Mouse (Mus musculus): ENCODE results near the gene Olfr1033. TPM values are rescaled to one million over a fixed set of nuclear protein-coding genes. Genes with fewer than 3 reads are reported as not detected.
"Not testable (repeated sequence)": the region's sequence is repeated elsewhere in the genome, so short reads cannot be mapped to it uniquely, and the experiment has no call there.

Gene Olfr1033
- polyA plus RNA-seq, 1 experiment from 2014 or later = 3.9 TPM

DNA sequence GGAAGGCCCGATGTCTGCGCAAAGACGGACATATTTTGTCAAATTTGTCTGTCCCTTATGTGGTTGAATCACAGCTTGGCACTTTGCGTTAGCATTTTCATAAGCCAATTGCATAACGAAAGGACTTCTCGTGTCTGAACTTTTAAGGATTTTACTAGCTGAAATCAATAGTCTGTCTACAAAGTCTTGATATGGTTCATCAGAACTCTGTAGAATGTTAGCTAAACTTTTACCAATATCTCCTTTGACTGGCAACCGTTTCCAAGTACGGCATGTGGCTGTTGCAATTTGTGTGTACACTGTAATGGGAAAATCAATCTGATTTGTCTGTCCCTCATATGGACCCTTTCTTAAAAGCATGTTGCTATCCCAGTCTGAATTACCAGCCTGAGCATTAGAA is 49.8 kb downstream of the Olfr1033 start:
- Histone ChIP-seq H3K9ac (ENCODE audit: low read length) (no peak overlapping the region), H3K27ac (ENCODE audit: low read length) (no peak overlapping the region), H3K27me3 (ENCODE audit: control insufficient read depth, insufficient read depth, low read depth, low read length) (no peaks in the 10 kb centered on the region), H3K9me3 (ENCODE audit: control insufficient read depth, low read length) (no peaks in the 10 kb centered on the region; the same call in 1 of the 2 replicates), H3K4me3 (ENCODE audit: low read length) (no peak overlapping the region), H3K36me3 (ENCODE audit: control insufficient read depth, insufficient read depth, low read length) (no peaks in the 10 kb centered on the region), H3K4me2 (ENCODE audit: low read depth, low read length) (no peak overlapping the region), H3K4me1 (replicated peaks; ENCODE audit: control insufficient read depth, insufficient read depth, low read length) (no peaks in the 10 kb centered on the region)
- 91% methylated on average over 8 of the region's 8 CpGs for WGBS
- no peak for ATAC-seq (ENCODE audit: low read depth)

DNA sequence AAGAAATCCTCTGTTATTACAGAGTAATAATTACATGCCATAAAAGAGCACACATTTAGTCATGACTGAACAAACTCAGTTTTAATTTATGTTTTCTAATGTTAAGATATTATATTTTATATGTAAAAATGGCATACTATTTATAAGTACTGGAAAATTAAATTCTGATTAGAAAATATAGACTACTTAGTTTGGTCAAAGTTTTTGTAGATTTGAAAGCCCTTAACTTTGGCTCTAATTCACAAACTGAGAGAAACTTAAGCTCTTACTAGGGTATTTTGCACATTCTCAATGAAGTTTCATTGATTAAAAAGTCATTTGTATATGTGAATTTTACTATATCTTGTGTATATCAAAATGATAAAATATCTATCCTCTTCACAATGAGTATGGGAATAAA is 53.3 kb downstream of the Olfr1033 start, which contains the start of gene Olfr1036:
TSS of gene Olfr1036 (plus strand) at position 301 of the 400 bp plus-strand sequence.
- H3K9ac ChIP-seq (ENCODE audit: low read length); H3K4me1 ChIP-seq (replicated peaks; ENCODE audit: control insufficient read depth, insufficient read depth, low read length); H3K4me3 ChIP-seq (ENCODE audit: low read length): not testable (repeated sequence)

GRCm38 (mm10) chr2:86080478-86080877 is 60.0 kb downstream of the Olfr1033 start:
- not testable (repeated sequence) for H3K4me3 ChIP-seq (ENCODE audit: low read length); H3K27ac ChIP-seq (ENCODE audit: low read length); H3K4me1 ChIP-seq (replicated peaks; ENCODE audit: control insufficient read depth, insufficient read depth, low read length); H3K9ac ChIP-seq (ENCODE audit: low read length); H3K27me3 ChIP-seq (ENCODE audit: control insufficient read depth, insufficient read depth, low read depth, low read length); H3K36me3 ChIP-seq (ENCODE audit: control insufficient read depth, insufficient read depth, low read length); ATAC-seq (ENCODE audit: low read depth); H3K9me3 ChIP-seq (ENCODE audit: control insufficient read depth, low read length); H3K4me2 ChIP-seq (ENCODE audit: low read depth, low read length)
- WGBS = 88% methylated on average over 1 of the region's 1 CpGs

More for the DNA sequence above, 53.3 kb downstream of the Olfr1033 start, which contains the start of gene Olfr1036:
- H3K27ac ChIP-seq (ENCODE audit: low read length); ATAC-seq (ENCODE audit: low read depth); H3K27me3 ChIP-seq (ENCODE audit: control insufficient read depth, insufficient read depth, low read depth, low read length); H3K9me3 ChIP-seq (ENCODE audit: control insufficient read depth, low read length); H3K36me3 ChIP-seq (ENCODE audit: control insufficient read depth, insufficient read depth, low read length); H3K4me2 ChIP-seq (ENCODE audit: low read depth, low read length): not testable (repeated sequence)

- no peak within 1 kb of the TSS for H3K9ac ChIP-seq (ENCODE audit: low read length)
- H3K27me3 ChIP-seq (ENCODE audit: control insufficient read depth, insufficient read depth, low read depth, low read length) = no peaks in the 10 kb centered on the region
- no peaks in the 10 kb centered on the region for H3K4me1 ChIP-seq (replicated peaks; ENCODE audit: control insufficient read depth, insufficient read depth, low read length)
- no peaks in the 10 kb centered on the region for H3K9me3 ChIP-seq (ENCODE audit: control insufficient read depth, low read length)
- H3K36me3 ChIP-seq (ENCODE audit: control insufficient read depth, insufficient read depth, low read length) = no peaks in the 10 kb centered on the region
- no peak for ATAC-seq (ENCODE audit: low read depth)
- H3K27ac ChIP-seq (ENCODE audit: low read length) = no peak within 1 kb of the TSS
- H3K4me3 ChIP-seq (ENCODE audit: low read length) = no peak within 1 kb of the TSS
- no peak within 1 kb of the TSS for H3K4me2 ChIP-seq (ENCODE audit: low read depth, low read length)
- WGBS = 90% methylated on average over 2 of the region's 2 CpGs
These were observed 66.9 kb downstream of the Olfr1033 start, which contains the start of gene Olfr1037 for GRCm38 (mm10) chr2:86087285-86087684. Gene Olfr1037, minus strand, starts transcription at chr2:86087385.

Other genes starting within 250 kb of the Olfr1033 start
- not detected in 2 replicates for gene Olfr1014, start 247.9 kb upstream of the Olfr1033 start, polyA plus RNA-seq (2015; fragmentation: Nextera tagmentation; extraction: Ambion mirVana)
- gene Olfr1015, start 238.6 kb upstream of the Olfr1033 start, polyA plus RNA-seq (2015; fragmentation: Nextera tagmentation; extraction: Ambion mirVana) = not detected in 2 replicates
- gene Olfr1016, start 218.1 kb upstream of the Olfr1033 start, polyA plus RNA-seq (2015; fragmentation: Nextera tagmentation; extraction: Ambion mirVana) = not detected in 2 replicates
- not detected in 2 replicates for gene Olfr1018, start 202.2 kb upstream of the Olfr1033 start, polyA plus RNA-seq (2015; fragmentation: Nextera tagmentation; extraction: Ambion mirVana)
- not detected in 2 replicates for gene Olfr1019, start 175.2 kb upstream of the Olfr1033 start, polyA plus RNA-seq (2015; fragmentation: Nextera tagmentation; extraction: Ambion mirVana)
- not detected in 2 replicates for gene Olfr1020, start 173.6 kb upstream of the Olfr1033 start, polyA plus RNA-seq (2015; fragmentation: Nextera tagmentation; extraction: Ambion mirVana)
- gene Olfr1022, start 152.0 kb upstream of the Olfr1033 start, polyA plus RNA-seq (2015; fragmentation: Nextera tagmentation; extraction: Ambion mirVana) = not detected in 2 replicates
- gene Olfr1023, start 135.0 kb upstream of the Olfr1033 start, polyA plus RNA-seq (2015; fragmentation: Nextera tagmentation; extraction: Ambion mirVana) = not detected in 2 replicates
- gene Olfr1024, start 115.6 kb upstream of the Olfr1033 start, polyA plus RNA-seq (2015; fragmentation: Nextera tagmentation; extraction: Ambion mirVana) = not detected in 2 replicates
- not detected in 2 replicates for gene Olfr1025-ps1, start 105.4 kb upstream of the Olfr1033 start, polyA plus RNA-seq (2015; fragmentation: Nextera tagmentation; extraction: Ambion mirVana)
- not detected in 2 replicates for gene Olfr1026, start 99.1 kb upstream of the Olfr1033 start, polyA plus RNA-seq (2015; fragmentation: Nextera tagmentation; extraction: Ambion mirVana)
- gene Olfr1028, start 70.2 kb upstream of the Olfr1033 start, polyA plus RNA-seq (2015; fragmentation: Nextera tagmentation; extraction: Ambion mirVana) = not detected in 2 replicates
- gene Olfr1029, start 46.7 kb upstream of the Olfr1033 start, polyA plus RNA-seq (2015; fragmentation: Nextera tagmentation; extraction: Ambion mirVana) = not detected in 2 replicates
- gene Olfr1030, start 41.4 kb upstream of the Olfr1033 start, polyA plus RNA-seq (2015; fragmentation: Nextera tagmentation; extraction: Ambion mirVana) = not detected in 2 replicates
- not detected in 2 replicates for gene Olfr1031, start 30.3 kb upstream of the Olfr1033 start, polyA plus RNA-seq (2015; fragmentation: Nextera tagmentation; extraction: Ambion mirVana)
- gene Olfr1032, start 15.1 kb upstream of the Olfr1033 start, polyA plus RNA-seq (2015; fragmentation: Nextera tagmentation; extraction: Ambion mirVana) = not detected in 2 replicates
- gene Olfr1034, start 25.2 kb downstream of the Olfr1033 start, polyA plus RNA-seq (2015; fragmentation: Nextera tagmentation; extraction: Ambion mirVana) = 0.10 TPM in 1 of 2 replicates, not detected in the other
- gene Olfr1036, start 53.4 kb downstream of the Olfr1033 start, polyA plus RNA-seq (2015; fragmentation: Nextera tagmentation; extraction: Ambion mirVana) = not detected in 2 replicates
- gene Olfr1037, start 66.8 kb downstream of the Olfr1033 start, polyA plus RNA-seq (2015; fragmentation: Nextera tagmentation; extraction: Ambion mirVana) = not detected in 2 replicates
- not detected in 2 replicates for gene Olfr1039, start 115.3 kb downstream of the Olfr1033 start, polyA plus RNA-seq (2015; fragmentation: Nextera tagmentation; extraction: Ambion mirVana)
- not detected in 2 replicates for gene Olfr1040, start 126.1 kb downstream of the Olfr1033 start, polyA plus RNA-seq (2015; fragmentation: Nextera tagmentation; extraction: Ambion mirVana)
- gene Olfr1042, start 141.2 kb downstream of the Olfr1033 start, polyA plus RNA-seq (2015; fragmentation: Nextera tagmentation; extraction: Ambion mirVana) = not detected in 2 replicates
- not detected in 2 replicates for gene Olfr1043, start 146.9 kb downstream of the Olfr1033 start, polyA plus RNA-seq (2015; fragmentation: Nextera tagmentation; extraction: Ambion mirVana)
- not detected in 2 replicates for gene Olfr1044, start 157.2 kb downstream of the Olfr1033 start, polyA plus RNA-seq (2015; fragmentation: Nextera tagmentation; extraction: Ambion mirVana)
- not detected in 2 replicates for gene Olfr52, start 165.1 kb downstream of the Olfr1033 start, polyA plus RNA-seq (2015; fragmentation: Nextera tagmentation; extraction: Ambion mirVana)
- not detected in 2 replicates for gene Olfr1045, start 182.4 kb downstream of the Olfr1033 start, polyA plus RNA-seq (2015; fragmentation: Nextera tagmentation; extraction: Ambion mirVana)
- gene Olfr1046, start 198.7 kb downstream of the Olfr1033 start, polyA plus RNA-seq (2015; fragmentation: Nextera tagmentation; extraction: Ambion mirVana) = not detected in 2 replicates
- not detected in 2 replicates for gene Olfr1047, start 210.8 kb downstream of the Olfr1033 start, polyA plus RNA-seq (2015; fragmentation: Nextera tagmentation; extraction: Ambion mirVana)
- gene Olfr1048, start 219.7 kb downstream of the Olfr1033 start, polyA plus RNA-seq (2015; fragmentation: Nextera tagmentation; extraction: Ambion mirVana) = not detected in 2 replicates
- not detected in 2 replicates for gene Olfr1049, start 237.7 kb downstream of the Olfr1033 start, polyA plus RNA-seq (2015; fragmentation: Nextera tagmentation; extraction: Ambion mirVana)

Data from lung, embryonic 16.5 days (tissue).